Mouse (Mus musculus) spleen, postnatal 10 days (tissue): ENCODE results near the gene Serinc5.
"Not testable (repeated sequence)": the region's sequence is repeated elsewhere in the genome, so short reads cannot be mapped to it uniquely, and the experiment has no call there.

ENCODE experiments used
- DNase-seq, 2 experiments: peaks; one replicate each; pipeline ENCODE4 v3.0.0; 2021 to 2022; ENCODE audit warnings: low spot score in 2 of 2

The Serinc5 gene

GRCm38 (mm10) chr13:92662555-92663286, 51.8 kb downstream of the Serinc5 start:
- no peak for DNase-seq

GRCm38 (mm10) chr13:92665008-92665407, 54.1 kb downstream of the Serinc5 start:
- DNase-seq: no peak

GRCm38 (mm10) chr13:92668214-92668985, 57.5 kb downstream of the Serinc5 start:
- no peak for DNase-seq

GRCm38 (mm10) chr13:92671727-92672126, 60.8 kb downstream of the Serinc5 start:
- DNase-seq: no peak

GRCm38 (mm10) chr13:92674676-92675075, 63.8 kb downstream of the Serinc5 start:
- no peak for DNase-seq

GRCm38 (mm10) chr13:92675308-92675707, 64.4 kb downstream of the Serinc5 start:
- DNase-seq: no peak

GRCm38 (mm10) chr13:92675897-92676584, 65.2 kb downstream of the Serinc5 start:
- no peak for DNase-seq

GRCm38 (mm10) chr13:92677656-92678055, 66.8 kb downstream of the Serinc5 start:
- DNase-seq: no peak

GRCm38 (mm10) chr13:92679661-92680060, 68.8 kb downstream of the Serinc5 start:
- DNase-seq: no peak

- DNase-seq: no peak
Measured at GRCm38 (mm10) chr13:92681541-92681940, 70.7 kb downstream of the Serinc5 start.

GRCm38 (mm10) chr13:92682833-92683232, 71.9 kb downstream of the Serinc5 start:
- no peak for DNase-seq

GRCm38 (mm10) chr13:92683464-92683863, 72.6 kb downstream of the Serinc5 start:
- DNase-seq: no peak

GRCm38 (mm10) chr13:92684310-92684709, 73.4 kb downstream of the Serinc5 start:
- no peak for DNase-seq

GRCm38 (mm10) chr13:92685273-92685672, 74.4 kb downstream of the Serinc5 start:
- no peak for DNase-seq

- DNase-seq: not testable (repeated sequence)
Measured at GRCm38 (mm10) chr13:92687151-92687550, 76.3 kb downstream of the Serinc5 start.

GRCm38 (mm10) chr13:92689061-92689460, 78.2 kb downstream of the Serinc5 start:
- no peak for DNase-seq

GRCm38 (mm10) chr13:92693866-92694550, 83.1 kb downstream of the Serinc5 start:
- DNase-seq: no peak

GRCm38 (mm10) chr13:92696491-92696939, 85.6 kb downstream of the Serinc5 start:
- DNase-seq: no peak

GRCm38 (mm10) chr13:92697141-92697540, 86.2 kb downstream of the Serinc5 start:
- no peak for DNase-seq

- no peak for DNase-seq
Measured at GRCm38 (mm10) chr13:92698781-92699180, 87.9 kb downstream of the Serinc5 start.

- DNase-seq: no peak
Measured at GRCm38 (mm10) chr13:92699395-92699794, 88.5 kb downstream of the Serinc5 start.

GRCm38 (mm10) chr13:92702035-92702434, 91.1 kb downstream of the Serinc5 start:
- DNase-seq: no peak
